Mouse (Mus musculus) embryonic fibroblast, embryonic 13.5 days (primary cell): ENCODE data around the gene Slc22a20. TPM values are rescaled to one million over a fixed set of nuclear protein-coding genes. Genes with fewer than 3 reads are reported as not detected.

Experiments used
- H3K27ac ChIP-seq: 2 replicates; pipeline ENCODE4 v1.5.1; 2012; ENCODE audit warnings: low read length, control low read depth, inconsistent platforms; ENCODE audit not compliant: insufficient read depth
- H3K4me1 ChIP-seq: 2 replicates; pipeline ENCODE4 v1.6.1; 2011; ENCODE audit warnings: low read length; ENCODE audit not compliant: control insufficient read depth, insufficient read depth
- H3K4me3 ChIP-seq: 2 replicates; pipeline ENCODE4 v1.5.1; 2011; ENCODE audit warnings: mild to moderate bottlenecking, control low read depth, low read length; ENCODE audit not compliant: insufficient read depth
- CTCF ChIP-seq: IDR thresholded peaks from 2 replicates; pipeline ENCODE4 v1.5.1; 2011; ENCODE audit warnings: mild to moderate bottlenecking, control low read depth, low read length, moderate library complexity, borderline replicate concordance; ENCODE audit not compliant: insufficient read depth
- POLR2A ChIP-seq: IDR thresholded peaks from 2 replicates; pipeline ENCODE4 v1.6.1; 2011; ENCODE audit warnings: low read depth, mild to moderate bottlenecking, control low read depth, low read length, moderate library complexity
- polyA plus RNA-seq: library from polyadenylated mRNA; stranded (reverse); fragments of >200 nt; gene quantifications from 2 replicates; pipeline ENCODE4 v1.2.4, GENCODE M21; 2011; ENCODE audit warnings: low read depth; ENCODE audit not compliant: missing spikeins, insufficient read length

Gene Slc22a20
- polyA plus RNA-seq, 1 experiment, result not detected

- TF ChIP-seq POLR2A (peak; percentile 54), CTCF (peak; percentile 32; the same call in 1 of the 2 replicates)
- Histone ChIP-seq H3K27ac (peak within 1 kb of the TSS; percentile 37), H3K4me3 (peak within 1 kb of the TSS; percentile 64), H3K4me1 (no peaks in the 10 kb centered on the region)
Measured at GRCm38 (mm10) chr19:6015511-6016315, 29.8 kb upstream of the Slc22a20 start, which contains the start of gene Capn1. Capn1 (minus strand) TSS chr19:6015897.

GRCm38 (mm10) chr19:6014991-6015510 lies 29.1 kb upstream of the Slc22a20 start:
- Histone ChIP-seq H3K4me3 (peak overlapping the region; percentile 64), H3K4me1 (no peaks in the 10 kb centered on the region), H3K27ac (peak overlapping the region; percentile 37)
- TF ChIP-seq CTCF (no peak), POLR2A (peak; percentile 67)

- no peaks in the 10 kb centered on the region for H3K4me1 ChIP-seq
- no peak overlapping the region for H3K4me3 ChIP-seq
- no peak for TF ChIP-seq CTCF
- TF ChIP-seq POLR2A, result no peak
- no peak overlapping the region for H3K27ac ChIP-seq
Measured at GRCm38 (mm10) chr19:6013691-6014090, 27.7 kb upstream of the Slc22a20 start.

- Histone ChIP-seq H3K4me1 (no peaks in the 10 kb centered on the region; the same call in 1 of the 2 replicates), H3K4me3 (no peak overlapping the region), H3K27ac (no peak overlapping the region)
- no peak for TF ChIP-seq CTCF
- TF ChIP-seq POLR2A, result no peak
Measured at GRCm38 (mm10) chr19:6009137-6009536, 23.2 kb upstream of the Slc22a20 start.

GRCm38 (mm10) chr19:6007013-6007412 lies 21.1 kb upstream of the Slc22a20 start:
- no peak for TF ChIP-seq POLR2A
- no peak for TF ChIP-seq CTCF
- no peak overlapping the region for H3K4me3 ChIP-seq
- no peak overlapping the region for H3K27ac ChIP-seq
- H3K4me1 ChIP-seq, result no peaks in the 10 kb centered on the region; the same call in 1 of the 2 replicates

GRCm38 (mm10) chr19:6005541-6005940 lies 19.6 kb upstream of the Slc22a20 start:
- Histone ChIP-seq H3K4me1 (no peaks in the 10 kb centered on the region; the same call in 1 of the 2 replicates), H3K4me3 (no peak overlapping the region)
- TF ChIP-seq CTCF (no peak), POLR2A (no peak)

GRCm38 (mm10) chr19:5999969-6000368 lies 14.0 kb upstream of the Slc22a20 start:
- Histone ChIP-seq H3K4me1 (no peaks in the 10 kb centered on the region), H3K27ac (no peak overlapping the region), H3K4me3 (no peak overlapping the region)
- TF ChIP-seq CTCF (no peak), POLR2A (no peak)

More at GRCm38 (mm10) chr19:6005541-6005940, 19.6 kb upstream of the Slc22a20 start:
- H3K27ac ChIP-seq, result no peak overlapping the region

GRCm38 (mm10) chr19:5998180-5998579 lies 12.2 kb upstream of the Slc22a20 start:
- TF ChIP-seq CTCF, result peak; percentile 31; the same call in 1 of the 2 replicates
- TF ChIP-seq POLR2A, result no peak
- H3K27ac ChIP-seq, result no peak overlapping the region
- H3K4me1 ChIP-seq, result no peaks in the 10 kb centered on the region
- no peak overlapping the region for H3K4me3 ChIP-seq

- TF ChIP-seq POLR2A (no peak), CTCF (no peak)
- no peak overlapping the region for H3K4me3 ChIP-seq
- no peak overlapping the region for H3K27ac ChIP-seq
- H3K4me1 ChIP-seq, result peaks cover 8% of the 10 kb centered on the region; the same call in 1 of the 2 replicates
Measured at GRCm38 (mm10) chr19:5994711-5995110, 8.8 kb upstream of the Slc22a20 start.

- Histone ChIP-seq H3K4me3 (no peak overlapping the region), H3K4me1 (peaks cover 10% of the 10 kb centered on the region), H3K27ac (peak overlapping the region; percentile 19; the same call in 1 of the 2 replicates)
- TF ChIP-seq POLR2A (no peak), CTCF (no peak)
Measured at GRCm38 (mm10) chr19:5992012-5992411, 6.1 kb upstream of the Slc22a20 start.
